Mouse (Mus musculus) limb, embryonic 12.5 days (tissue): ENCODE measurements around the gene Camta1. TPM values are rescaled to one million over a fixed set of nuclear protein-coding genes. Genes with fewer than 3 reads are reported as not detected.
"Not testable (repeated sequence)": the region's sequence is repeated elsewhere in the genome, so short reads cannot be mapped to it uniquely, and the experiment has no call there.

Experiments used
- ATAC-seq: fragments of 200-750 bp; cut with Nextera tagmentation; 2 replicates; pipeline ENCODE4 v1.8.0; 2017; ENCODE audit warnings: low read depth, moderate TSS enrichment; ENCODE audit not compliant: insufficient number of reproducible peaks, insufficient read depth, low FRiP score, low TSS enrichment
- H3K27ac ChIP-seq: fragments of 300-500 bp; sonication (generic); 2 replicates; pipeline ENCODE4 v1.5.1; 2016; ENCODE audit warnings: mild to moderate bottlenecking, moderate library complexity
- H3K27me3 ChIP-seq: fragments of 300-500 bp; sonication (generic); 2 replicates; pipeline ENCODE4 v1.6.1; 2016; ENCODE audit warnings: mild to moderate bottlenecking, moderate library complexity
- H3K36me3 ChIP-seq: fragments of 300-500 bp; sonication (generic); 2 replicates; pipeline ENCODE4 v1.6.1; 2016; ENCODE audit warnings: mild to moderate bottlenecking, moderate library complexity
- H3K4me1 ChIP-seq: fragments of 300-500 bp; sonication (generic); replicated peaks from 2 replicates; pipeline ENCODE4 v1.6.1; 2016
- H3K4me2 ChIP-seq: fragments of 300-500 bp; sonication (generic); 2 replicates; pipeline ENCODE4 v1.6.1; 2016; ENCODE audit warnings: mild to moderate bottlenecking, moderate library complexity
- H3K4me3 ChIP-seq: fragments of 300-500 bp; sonication (generic); replicated peaks from 2 replicates; pipeline ENCODE4 v1.5.1; 2016; ENCODE audit warnings: mild to moderate bottlenecking
- H3K9ac ChIP-seq: fragments of 300-500 bp; sonication (generic); replicated peaks from 2 replicates; pipeline ENCODE4 v1.6.1; 2016; ENCODE audit warnings: mild to moderate bottlenecking, moderate library complexity
- H3K9me3 ChIP-seq: fragments of 300-500 bp; sonication (generic); 2 replicates; pipeline ENCODE4 v1.6.1; 2016; ENCODE audit warnings: mild to moderate bottlenecking, moderate library complexity
- WGBS: fragments of 180-500 bp; shearing (Covaris S2); methylation state at CpG from one replicate; pipeline ENCODE4 v1.1.7; 2016; 5-methylcytosine and 5-hydroxymethylcytosine counted together
- polyA plus RNA-seq: library from polyadenylated mRNA; unstranded; fragments of >200 nt; fragmentation: Nextera tagmentation; extraction: Ambion mirVana; gene quantifications from 2 replicates; pipeline ENCODE4 v1.2.1, GENCODE M21; 2016

The Camta1 gene
- polyA plus RNA-seq, 1 experiment from 2014 or later = 106 TPM

- Histone ChIP-seq H3K36me3 (peaks cover 5% of the 10 kb centered on the region; the same call in 1 of the 2 replicates), H3K9ac (no peak overlapping the region), H3K4me1 (no peaks in the 10 kb centered on the region), H3K4me3 (no peak overlapping the region), H3K9me3 (peaks cover 33% of the 10 kb centered on the region), H3K4me2 (no peak overlapping the region), H3K27me3 (no peaks in the 10 kb centered on the region), H3K27ac (no peak overlapping the region)
- ATAC-seq = no peak
- WGBS = 78% methylated on average over 5 of the region's 5 CpGs
Observed at GRCm38 (mm10) chr4:150880364-150880763, 981.3 kb downstream of the Camta1 start.

- no peaks in the 10 kb centered on the region for H3K4me1 ChIP-seq
- peaks cover 33% of the 10 kb centered on the region for H3K9me3 ChIP-seq
- H3K4me3 ChIP-seq = no peak overlapping the region
- no peak overlapping the region for H3K4me2 ChIP-seq
- no peaks in the 10 kb centered on the region for H3K27me3 ChIP-seq
- no peak overlapping the region for H3K27ac ChIP-seq
- no peak overlapping the region for H3K9ac ChIP-seq
- ATAC-seq = no peak
- WGBS = 97% methylated on average over 22 of the region's 22 CpGs
- peaks cover 5% of the 10 kb centered on the region; the same call in 1 of the 2 replicates for H3K36me3 ChIP-seq
Observed at GRCm38 (mm10) chr4:150879631-150880030, 982.0 kb downstream of the Camta1 start.

GRCm38 (mm10) chr4:150875393-150875792, 986.3 kb downstream of the Camta1 start:
- no peak overlapping the region for H3K9ac ChIP-seq
- no peak overlapping the region for H3K4me2 ChIP-seq
- WGBS = 83% methylated on average over 10 of the region's 10 CpGs
- H3K36me3 ChIP-seq = peaks cover 5% of the 10 kb centered on the region; the same call in 1 of the 2 replicates
- H3K27me3 ChIP-seq = no peaks in the 10 kb centered on the region
- no peak overlapping the region for H3K27ac ChIP-seq
- ATAC-seq = no peak
- peaks cover 24% of the 10 kb centered on the region for H3K4me1 ChIP-seq
- peaks cover 25% of the 10 kb centered on the region for H3K9me3 ChIP-seq
- no peak overlapping the region for H3K4me3 ChIP-seq

GRCm38 (mm10) chr4:150874416-150874815, 987.3 kb downstream of the Camta1 start:
- Histone ChIP-seq H3K9me3 (peaks cover 15% of the 10 kb centered on the region), H3K4me1 (peaks cover 32% of the 10 kb centered on the region)
- ATAC-seq, H3K27me3 ChIP-seq, H3K27ac ChIP-seq, H3K4me2 ChIP-seq, H3K4me3 ChIP-seq, H3K9ac ChIP-seq, H3K36me3 ChIP-seq: not testable (repeated sequence)
- WGBS = 68% methylated on average over 4 of the region's 4 CpGs

- no peak for ATAC-seq
- Histone ChIP-seq H3K27me3 (no peaks in the 10 kb centered on the region), H3K4me1 (peaks cover 35% of the 10 kb centered on the region), H3K36me3 (peaks cover 9% of the 10 kb centered on the region), H3K9me3 (no peaks in the 10 kb centered on the region), H3K9ac (no peak overlapping the region), H3K27ac (peak overlapping the region; percentile 83), H3K4me3 (no peak overlapping the region), H3K4me2 (peak overlapping the region; percentile 24; the same call in 1 of the 2 replicates)
- 68% methylated on average over 8 of the region's 8 CpGs for WGBS
Observed at GRCm38 (mm10) chr4:150872681-150873080, 989.0 kb downstream of the Camta1 start.

- H3K9me3 ChIP-seq = no peaks in the 10 kb centered on the region
- peak; percentile 13; the same call in 1 of the 2 replicates for ATAC-seq
- 27% methylated on average over 9 of the region's 9 CpGs for WGBS
- H3K4me1 ChIP-seq = peaks cover 35% of the 10 kb centered on the region
- H3K9ac ChIP-seq = peak overlapping the region; percentile 19; the same call in 1 of the 2 replicates
- H3K36me3 ChIP-seq = peaks cover 14% of the 10 kb centered on the region
- peak overlapping the region; percentile 24 for H3K4me2 ChIP-seq
- no peak overlapping the region for H3K4me3 ChIP-seq
- H3K27me3 ChIP-seq = no peaks in the 10 kb centered on the region
- H3K27ac ChIP-seq = peak overlapping the region; percentile 83
Observed at GRCm38 (mm10) chr4:150872139-150872651, 989.5 kb downstream of the Camta1 start.

- Histone ChIP-seq H3K36me3 (peaks cover 20% of the 10 kb centered on the region), H3K4me3 (no peak overlapping the region), H3K27ac (peak overlapping the region; percentile 83), H3K9me3 (no peaks in the 10 kb centered on the region), H3K4me2 (peak overlapping the region; percentile 24; the same call in 1 of the 2 replicates), H3K4me1 (peaks cover 35% of the 10 kb centered on the region), H3K27me3 (no peaks in the 10 kb centered on the region), H3K9ac (peak overlapping the region; percentile 19; the same call in 1 of the 2 replicates)
- peak; percentile 87 for ATAC-seq
- WGBS = 29% methylated on average over 10 of the region's 10 CpGs
Observed at GRCm38 (mm10) chr4:150871392-150872138, 990.1 kb downstream of the Camta1 start.

- H3K4me1 ChIP-seq = peaks cover 35% of the 10 kb centered on the region
- WGBS = 79% methylated on average over 13 of the region's 13 CpGs
- peaks cover 26% of the 10 kb centered on the region for H3K36me3 ChIP-seq
- H3K27ac ChIP-seq = peak overlapping the region; percentile 83
- no peak overlapping the region for H3K4me3 ChIP-seq
- H3K9ac ChIP-seq = no peak overlapping the region
- no peaks in the 10 kb centered on the region for H3K27me3 ChIP-seq
- ATAC-seq = no peak
- H3K9me3 ChIP-seq = no peaks in the 10 kb centered on the region
- H3K4me2 ChIP-seq = 0 out of 2 replicates have a peak overlapping the region, but pooled peaks have one; percentile 2
Observed at GRCm38 (mm10) chr4:150870963-150871391, 990.7 kb downstream of the Camta1 start.

GRCm38 (mm10) chr4:150869276-150870197, 992.1 kb downstream of the Camta1 start:
- peaks cover 35% of the 10 kb centered on the region for H3K4me1 ChIP-seq
- WGBS = 67% methylated on average over 17 of the region's 17 CpGs
- no peak for ATAC-seq
- peaks cover 36% of the 10 kb centered on the region for H3K36me3 ChIP-seq
- H3K9ac ChIP-seq = no peak overlapping the region
- no peaks in the 10 kb centered on the region for H3K9me3 ChIP-seq
- no peak overlapping the region for H3K4me2 ChIP-seq
- no peaks in the 10 kb centered on the region for H3K27me3 ChIP-seq
- 0 out of 2 replicates have a peak overlapping the region, but pooled peaks have one; percentile 20 for H3K27ac ChIP-seq
- no peak overlapping the region for H3K4me3 ChIP-seq

GRCm38 (mm10) chr4:150868859-150869258, 992.8 kb downstream of the Camta1 start:
- ATAC-seq = no peak
- Histone ChIP-seq H3K4me1 (peaks cover 35% of the 10 kb centered on the region), H3K36me3 (peaks cover 36% of the 10 kb centered on the region), H3K9ac (no peak overlapping the region), H3K4me2 (no peak overlapping the region), H3K27me3 (no peaks in the 10 kb centered on the region), H3K27ac (no peak overlapping the region), H3K9me3 (no peaks in the 10 kb centered on the region), H3K4me3 (no peak overlapping the region)
- 82% methylated on average over 2 of the region's 2 CpGs for WGBS

- Histone ChIP-seq H3K9ac (no peak overlapping the region), H3K4me1 (peaks cover 36% of the 10 kb centered on the region), H3K27me3 (no peaks in the 10 kb centered on the region), H3K27ac (no peak overlapping the region), H3K36me3 (peaks cover 36% of the 10 kb centered on the region), H3K9me3 (no peaks in the 10 kb centered on the region), H3K4me3 (no peak overlapping the region), H3K4me2 (no peak overlapping the region)
- no peak for ATAC-seq
- 90% methylated on average over 6 of the region's 6 CpGs for WGBS
Observed at GRCm38 (mm10) chr4:150868161-150868560, 993.5 kb downstream of the Camta1 start.
